Mouse (Mus musculus) ovary, adult 10 weeks (tissue): ENCODE results near the gene Gm21789. TPM values are rescaled to one million over a fixed set of nuclear protein-coding genes. Genes with fewer than 3 reads are reported as not detected.

ENCODE experiments used
- polyA plus RNA-seq: library from polyadenylated mRNA; stranded (reverse); fragments of 350-450 nt; fragmentation: Illumina TruSeq; extraction: RNeasy Lipid Tissue Mini Kit (QIAGEN cat#74804); gene quantifications from one replicate; pipeline ENCODE4 v1.2.3, GENCODE M21; 2014

The Gm21789 gene
- not detected for polyA plus RNA-seq

DNA sequence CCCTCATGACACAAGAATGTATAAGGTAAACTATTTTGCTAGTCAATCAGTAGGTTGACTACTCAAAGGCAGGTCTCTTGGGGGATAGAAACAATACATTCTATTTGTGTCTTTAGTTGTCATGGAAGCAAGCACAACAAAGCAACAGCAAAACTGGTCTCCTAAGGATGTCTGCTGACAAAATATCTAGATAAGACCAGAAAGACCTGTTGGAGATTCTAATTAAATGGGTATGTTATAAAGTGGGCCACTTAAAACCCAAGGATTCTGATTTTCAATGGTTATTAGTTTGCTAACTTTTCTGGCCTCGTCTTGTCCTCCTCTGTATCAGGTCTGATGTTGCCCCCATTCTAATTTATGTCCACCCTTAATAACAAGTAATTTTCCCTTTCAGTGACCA, at the start of gene Gm21789:
Gene Gm21789, plus strand, starts transcription at position 301 of the 400 bp plus-strand sequence.

GRCm38 (mm10) chrX:32894325-32894724, 47.2 kb upstream of the Gm21789 start, which contains the start of gene Btbd35f30:
Btbd35f30 (plus strand) TSS chrX:32894625.

DNA sequence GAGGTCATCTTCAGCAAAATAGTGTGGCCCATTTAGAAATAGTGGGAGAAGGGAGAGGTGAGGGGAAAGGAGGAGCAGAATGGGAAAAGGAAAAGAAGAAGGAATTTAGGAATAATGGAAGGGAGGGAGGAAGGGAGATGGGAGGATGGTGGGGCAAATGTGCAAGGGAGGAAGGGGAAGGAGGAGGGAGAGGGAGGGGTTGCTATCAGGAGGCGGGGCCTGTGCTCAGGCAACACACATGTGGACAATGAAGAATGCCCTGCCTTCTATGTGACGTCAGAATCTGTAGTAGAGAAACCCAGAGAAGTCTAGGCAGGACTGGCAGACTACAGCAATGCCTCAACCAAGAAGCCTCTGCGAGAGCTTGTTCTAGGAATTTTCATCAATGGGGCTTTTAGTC, 32.0 kb downstream of the Gm21789 start, which contains the start of gene Btbd35f5:
Gene Btbd35f5, plus strand, starts transcription at position 301 of the 400 bp plus-strand sequence.

Other genes with a start within 250 kb of the Gm21789 start
- not detected for gene Btbd35f21, start 215.7 kb upstream of the Gm21789 start, polyA plus RNA-seq
- not detected for gene Btbd35f30, start 47.1 kb upstream of the Gm21789 start, polyA plus RNA-seq
- not detected for gene Btbd35f5, start 32.1 kb downstream of the Gm21789 start, polyA plus RNA-seq